Mouse (Mus musculus): ENCODE measurements around the gene Ubn1. TPM values are rescaled to one million over a fixed set of nuclear protein-coding genes. Genes with fewer than 3 reads are reported as not detected.

The Ubn1 gene
- polyA plus RNA-seq, 1 experiment, result 40.3 TPM

DNA sequence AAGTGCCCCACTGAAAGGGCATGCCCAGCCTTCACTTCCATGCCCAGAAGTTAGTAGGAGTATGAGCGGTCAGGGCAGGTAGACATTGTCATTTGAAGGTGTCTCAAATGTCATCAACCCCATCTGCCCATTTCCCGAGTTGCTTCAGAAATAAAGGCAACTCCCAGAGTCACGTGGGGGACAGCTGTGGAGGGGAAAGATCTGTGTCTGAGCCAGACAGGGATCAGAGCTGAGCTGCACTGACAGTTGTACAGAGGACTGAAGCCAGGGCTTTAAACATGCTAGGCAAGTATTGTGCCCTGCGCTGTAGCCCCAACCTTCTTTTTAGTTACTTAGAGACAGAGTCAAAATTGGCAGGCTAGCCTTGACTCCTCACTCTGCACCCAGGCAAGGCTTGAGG, 70.0 kb downstream of the Ubn1 start:
- H3K4me1 ChIP-seq (ENCODE audit: control insufficient read depth, insufficient read depth, insufficient read length), result peaks cover 3% of the 10 kb centered on the region; the same call in 1 of the 2 replicates
- 78% methylated on average over 4 of the region's 4 CpGs for WGBS
- no peak overlapping the region for H3K27ac ChIP-seq (ENCODE audit: insufficient read depth, low read length)
- TF ChIP-seq POLR2A (IDR thresholded peaks at IDR 0.05; ENCODE audit: low read depth, low read length) (no peak), CTCF (IDR thresholded peaks at IDR 0.05; ENCODE audit: extremely low read depth, insufficient read depth, insufficient read length, insufficient replicate concordance) (no peak)
- no peaks in the 10 kb centered on the region for H3K27me3 ChIP-seq (ENCODE audit: control insufficient read depth, insufficient read depth, low read length)
- H3K4me3 ChIP-seq (ENCODE audit: extremely low read depth, insufficient read depth, insufficient read length), result no peak overlapping the region
- DNase-seq (ENCODE audit: low read depth in 1 of 2, low spot score in 2 of 2), result no peak
- H3K36me3 ChIP-seq (ENCODE audit: control insufficient read depth, insufficient read depth, low read length), result no peaks in the 10 kb centered on the region

GRCm38 (mm10) chr16:5123476-5123875, 73.6 kb downstream of the Ubn1 start:
- H3K4me1 ChIP-seq (ENCODE audit: control insufficient read depth, insufficient read depth, insufficient read length), result peaks cover 3% of the 10 kb centered on the region; the same call in 1 of the 2 replicates
- TF ChIP-seq CTCF (IDR thresholded peaks at IDR 0.05; ENCODE audit: extremely low read depth, insufficient read depth, insufficient read length, insufficient replicate concordance) (no peak), POLR2A (IDR thresholded peaks at IDR 0.05; ENCODE audit: low read depth, low read length) (no peak)
- 52% methylated on average over 6 of the region's 6 CpGs for WGBS
- no peak overlapping the region for H3K27ac ChIP-seq (ENCODE audit: insufficient read depth, low read length)
- H3K36me3 ChIP-seq (ENCODE audit: control insufficient read depth, insufficient read depth, low read length), result no peaks in the 10 kb centered on the region
- DNase-seq (ENCODE audit: low read depth in 1 of 2, low spot score in 2 of 2), result no peak
- no peak overlapping the region for H3K4me3 ChIP-seq (ENCODE audit: extremely low read depth, insufficient read depth, insufficient read length)
- no peaks in the 10 kb centered on the region for H3K27me3 ChIP-seq (ENCODE audit: control insufficient read depth, insufficient read depth, low read length)

- TF ChIP-seq POLR2A (IDR thresholded peaks at IDR 0.05; ENCODE audit: low read depth, low read length), result no peak
- TF ChIP-seq CTCF (IDR thresholded peaks at IDR 0.05; ENCODE audit: extremely low read depth, insufficient read depth, insufficient read length, insufficient replicate concordance), result no peak
- peaks cover 11% of the 10 kb centered on the region for H3K27me3 ChIP-seq (ENCODE audit: control insufficient read depth, insufficient read depth, low read length)
- 38% methylated on average over 2 of the region's 2 CpGs for WGBS
- no peak overlapping the region for H3K27ac ChIP-seq (ENCODE audit: insufficient read depth, low read length)
- peaks cover 12% of the 10 kb centered on the region for H3K4me1 ChIP-seq (ENCODE audit: control insufficient read depth, insufficient read depth, insufficient read length)
- DNase-seq (ENCODE audit: low read depth in 1 of 2, low spot score in 2 of 2), result no peak
- H3K4me3 ChIP-seq (ENCODE audit: extremely low read depth, insufficient read depth, insufficient read length), result no peak overlapping the region
- no peaks in the 10 kb centered on the region for H3K36me3 ChIP-seq (ENCODE audit: control insufficient read depth, insufficient read depth, low read length)
Measured at GRCm38 (mm10) chr16:5130196-5130595, 80.3 kb downstream of the Ubn1 start.

DNA sequence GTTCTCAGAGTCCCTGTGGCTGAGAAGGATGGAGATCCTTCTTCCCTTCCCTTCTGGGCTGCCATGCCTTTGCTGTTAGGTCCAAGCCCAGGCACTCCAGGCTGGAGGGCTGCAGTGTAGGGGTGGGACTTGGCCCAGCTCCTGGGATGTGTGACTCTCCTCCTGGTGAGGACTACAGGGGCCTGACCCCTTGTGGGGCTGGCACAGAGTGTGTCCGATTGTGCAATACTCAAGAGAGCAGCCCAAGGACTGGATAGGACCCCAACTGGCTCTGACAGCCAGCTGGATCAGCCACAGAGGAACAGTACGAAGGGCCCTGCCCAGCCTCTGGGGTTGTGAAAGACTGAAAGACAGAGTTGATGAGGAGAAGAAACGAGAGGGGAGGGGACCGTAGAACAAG, 80.9 kb downstream of the Ubn1 start:
- 29% methylated on average over 4 of the region's 4 CpGs for WGBS
- Histone ChIP-seq H3K4me1 (ENCODE audit: control insufficient read depth, insufficient read depth, insufficient read length) (peaks cover 12% of the 10 kb centered on the region), H3K27me3 (ENCODE audit: control insufficient read depth, insufficient read depth, low read length) (peaks cover 11% of the 10 kb centered on the region), H3K36me3 (ENCODE audit: control insufficient read depth, insufficient read depth, low read length) (no peaks in the 10 kb centered on the region), H3K27ac (ENCODE audit: insufficient read depth, low read length) (no peak overlapping the region), H3K4me3 (ENCODE audit: extremely low read depth, insufficient read depth, insufficient read length) (no peak overlapping the region)
- no peak for DNase-seq (ENCODE audit: low read depth in 1 of 2, low spot score in 2 of 2)
- no peak for TF ChIP-seq POLR2A (IDR thresholded peaks at IDR 0.05; ENCODE audit: low read depth, low read length)
- TF ChIP-seq CTCF (IDR thresholded peaks at IDR 0.05; ENCODE audit: extremely low read depth, insufficient read depth, insufficient read length, insufficient replicate concordance), result no peak

DNA sequence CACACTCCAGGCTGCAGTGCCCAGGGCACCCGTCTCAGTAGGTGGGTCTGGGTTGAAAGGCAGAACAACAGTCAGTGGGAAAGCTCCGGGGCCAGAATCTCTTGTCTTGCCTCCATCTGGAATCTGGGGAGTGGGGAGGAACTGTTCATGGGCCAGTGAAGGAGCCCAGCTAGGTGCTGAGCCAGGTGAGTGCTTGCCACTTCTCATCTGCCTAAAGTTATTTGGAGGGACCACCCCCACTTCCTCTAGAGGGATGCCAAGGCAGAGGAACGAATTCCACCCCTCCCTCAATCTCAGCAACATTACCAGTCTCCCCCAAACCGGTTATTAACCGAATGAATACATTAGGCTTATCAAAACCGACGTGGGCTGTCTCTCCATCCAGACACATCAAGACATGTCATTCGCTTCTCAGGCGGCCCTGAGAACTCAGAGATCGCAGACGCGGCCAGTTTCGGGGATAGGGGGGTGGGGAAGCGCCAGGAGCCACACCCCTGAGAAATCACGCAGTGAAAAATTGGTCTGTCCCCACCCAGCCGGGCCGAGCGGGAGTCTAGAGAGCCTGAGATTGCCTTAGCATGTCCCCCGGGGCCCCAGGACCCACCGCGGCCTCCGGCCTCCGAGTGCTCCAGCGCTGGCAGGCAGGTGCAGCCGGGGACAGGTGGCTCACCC, 81.5 kb downstream of the Ubn1 start:
- no peak for DNase-seq (ENCODE audit: low read depth in 1 of 2, low spot score in 2 of 2)
- Histone ChIP-seq H3K27ac (ENCODE audit: insufficient read depth, low read length) (no peak overlapping the region), H3K36me3 (ENCODE audit: control insufficient read depth, insufficient read depth, low read length) (no peaks in the 10 kb centered on the region), H3K27me3 (ENCODE audit: control insufficient read depth, insufficient read depth, low read length) (peaks cover 11% of the 10 kb centered on the region), H3K4me1 (ENCODE audit: control insufficient read depth, insufficient read depth, insufficient read length) (peaks cover 12% of the 10 kb centered on the region), H3K4me3 (ENCODE audit: extremely low read depth, insufficient read depth, insufficient read length) (peak overlapping the region; percentile 44; the same call in 1 of the 2 replicates)
- 5% methylated on average over 25 of the region's 25 CpGs for WGBS
- TF ChIP-seq POLR2A (IDR thresholded peaks at IDR 0.05; ENCODE audit: low read depth, low read length) (no peak), CTCF (IDR thresholded peaks at IDR 0.05; ENCODE audit: extremely low read depth, insufficient read depth, insufficient read length, insufficient replicate concordance) (no peak)

DNA sequence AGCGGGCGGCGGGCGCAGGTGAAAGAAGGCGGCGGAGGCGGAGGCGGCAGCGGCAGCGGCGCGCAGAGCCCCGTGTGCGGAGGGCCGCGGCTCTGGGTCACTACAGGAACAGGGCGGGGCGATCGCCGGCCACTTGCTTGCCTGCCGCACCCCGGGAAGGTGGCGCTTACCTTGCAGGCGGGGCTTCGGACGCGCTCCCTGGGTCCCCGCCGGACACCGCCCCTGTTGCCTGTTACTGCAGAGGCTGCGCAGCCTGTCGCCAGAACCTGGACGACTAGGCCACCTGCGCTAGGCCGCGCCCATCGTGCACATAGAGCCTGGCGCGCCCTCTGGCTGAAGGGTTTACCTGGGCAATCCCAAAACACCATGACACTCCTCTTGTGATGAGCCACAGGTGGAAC, 82.5 kb downstream of the Ubn1 start, which contains the start of gene Ppl:
Gene Ppl (minus strand): TSS at position 21 of the 401 bp plus-strand sequence.
- DNase-seq (ENCODE audit: low read depth in 1 of 2, low spot score in 2 of 2), result peak in 1 of 2 experiments; percentile 55
- WGBS, result 2% methylated on average over 39 of the region's 39 CpGs
- no peak for TF ChIP-seq POLR2A (IDR thresholded peaks at IDR 0.05; ENCODE audit: low read depth, low read length)
- no peak for TF ChIP-seq CTCF (IDR thresholded peaks at IDR 0.05; ENCODE audit: extremely low read depth, insufficient read depth, insufficient read length, insufficient replicate concordance)

More for the DNA sequence above, 82.5 kb downstream of the Ubn1 start, which contains the start of gene Ppl:
- Histone ChIP-seq H3K27me3 (ENCODE audit: control insufficient read depth, insufficient read depth, low read length) (peaks cover 11% of the 10 kb centered on the region), H3K27ac (ENCODE audit: insufficient read depth, low read length) (no peak within 1 kb of the TSS), H3K36me3 (ENCODE audit: control insufficient read depth, insufficient read depth, low read length) (no peaks in the 10 kb centered on the region), H3K4me1 (ENCODE audit: control insufficient read depth, insufficient read depth, insufficient read length) (peaks cover 12% of the 10 kb centered on the region), H3K4me3 (ENCODE audit: extremely low read depth, insufficient read depth, insufficient read length) (peak within 1 kb of the TSS; percentile 44; the same call in 1 of the 2 replicates)
